Mouse (Mus musculus): ENCODE results near the gene 4921524J17Rik. TPM values are rescaled to one million over a fixed set of nuclear protein-coding genes. Genes with fewer than 3 reads are reported as not detected.

Gene 4921524J17Rik
- 16.4 TPM in 2 replicates for polyA plus RNA-seq (2012; rRNA removed)

DNA sequence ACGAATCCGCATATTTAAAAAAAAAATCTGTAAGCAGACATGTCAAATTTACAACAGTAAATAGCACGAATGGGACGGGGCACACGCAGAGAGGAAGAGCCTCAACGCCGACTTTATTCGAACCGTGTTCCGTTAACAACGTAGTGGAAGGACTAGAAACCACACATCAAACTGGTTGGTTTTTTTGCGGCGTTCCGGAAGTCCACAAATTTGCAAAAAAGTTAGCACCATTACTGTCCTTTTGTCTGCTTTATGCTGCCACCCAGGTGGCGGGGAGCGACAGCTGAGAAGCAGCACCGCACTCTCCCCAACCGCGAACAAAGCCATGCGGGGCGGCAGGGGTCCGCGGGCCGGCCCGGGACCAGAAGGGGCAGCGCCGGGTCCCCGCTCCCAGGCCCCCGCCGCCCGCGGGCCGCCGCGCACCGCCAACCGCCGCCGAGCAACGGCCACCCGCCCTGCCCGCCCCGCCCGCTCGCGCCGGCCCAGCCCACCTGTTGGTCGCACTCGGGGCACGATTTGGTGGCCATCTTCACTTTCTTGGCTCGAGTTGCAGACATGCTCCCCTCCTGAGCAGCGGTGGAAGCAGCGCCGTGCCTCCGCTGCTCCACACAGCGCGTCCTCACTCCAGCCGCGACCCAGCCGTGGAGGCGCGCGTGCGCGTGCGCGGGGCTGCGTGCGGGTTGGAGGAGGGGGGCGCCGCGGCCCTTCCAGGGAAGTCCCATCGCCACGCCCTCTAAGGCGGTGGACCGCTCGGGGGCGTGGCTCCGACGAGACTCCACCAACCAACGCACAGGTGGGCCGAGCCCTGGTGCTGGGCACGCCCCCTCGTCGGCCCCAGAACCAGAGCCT is at the start of gene 4921524J17Rik:
4921524J17Rik (minus strand) TSS at position 666 of the 849 bp plus-strand sequence.
- DNase-seq (ENCODE audit: low spot score) = peak; percentile 93

DNA sequence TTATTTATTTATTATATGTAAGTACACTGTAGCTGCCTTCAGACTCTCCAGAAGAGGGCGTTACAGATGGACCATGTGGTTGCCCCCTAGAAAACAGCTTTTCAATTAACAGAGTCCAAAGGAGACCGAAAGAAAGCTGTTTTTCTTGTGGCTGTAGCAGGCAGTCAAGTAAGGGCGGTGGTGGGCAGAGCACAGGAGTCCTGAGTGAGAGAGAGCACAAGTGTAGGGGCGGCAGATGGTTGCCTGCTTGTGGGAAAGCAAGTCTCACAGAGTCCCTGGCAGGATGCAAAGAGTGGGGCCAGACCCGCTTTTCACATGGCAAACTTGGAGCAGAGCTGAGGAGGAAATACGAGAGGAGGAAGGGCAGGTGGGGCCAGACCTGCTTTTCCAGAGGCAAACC is 49.8 kb upstream of the 4921524J17Rik start:
- no peak for DNase-seq (ENCODE audit: low spot score)

DNA sequence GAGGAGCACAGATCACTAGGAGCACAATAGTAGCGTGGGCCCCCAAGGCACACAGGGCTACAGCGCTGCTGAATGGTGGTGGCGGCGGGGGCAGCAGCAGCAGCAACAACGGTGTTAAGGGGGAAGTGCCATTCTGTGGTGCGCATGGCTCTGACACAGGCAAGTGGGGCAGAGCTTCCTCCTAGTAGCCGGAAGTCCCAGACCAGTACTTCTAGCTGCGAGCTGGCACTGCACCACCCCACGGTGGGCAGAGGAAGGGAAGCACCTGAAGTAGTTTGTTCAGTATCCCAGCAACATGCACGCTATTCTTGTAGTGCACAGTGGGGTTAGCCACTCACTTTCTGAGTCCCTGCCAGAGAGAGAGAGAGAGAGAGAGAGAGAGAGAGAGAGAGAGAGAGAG is 49.3 kb upstream of the 4921524J17Rik start:
- no peak for DNase-seq (ENCODE audit: low spot score)

DNA sequence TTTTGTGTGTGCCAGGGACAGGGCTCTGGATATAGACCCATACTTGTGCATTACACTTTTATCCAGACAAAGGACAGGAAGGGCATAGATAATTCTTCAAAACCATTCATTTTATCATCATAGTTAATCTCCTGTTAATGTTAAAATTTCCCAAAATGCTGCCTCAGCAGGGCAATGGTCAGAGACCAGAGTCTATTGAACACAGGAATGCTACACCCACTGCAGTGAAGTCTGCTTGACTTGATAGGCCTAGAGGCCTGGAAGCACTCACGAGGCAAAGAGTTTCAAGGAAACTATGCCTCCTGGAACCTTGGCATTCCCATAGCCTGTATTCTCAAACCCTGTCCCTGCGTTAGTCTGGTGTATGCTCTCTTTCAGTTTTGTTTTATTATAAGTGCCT is 47.1 kb upstream of the 4921524J17Rik start:
- DNase-seq (ENCODE audit: low spot score) = no peak

DNA sequence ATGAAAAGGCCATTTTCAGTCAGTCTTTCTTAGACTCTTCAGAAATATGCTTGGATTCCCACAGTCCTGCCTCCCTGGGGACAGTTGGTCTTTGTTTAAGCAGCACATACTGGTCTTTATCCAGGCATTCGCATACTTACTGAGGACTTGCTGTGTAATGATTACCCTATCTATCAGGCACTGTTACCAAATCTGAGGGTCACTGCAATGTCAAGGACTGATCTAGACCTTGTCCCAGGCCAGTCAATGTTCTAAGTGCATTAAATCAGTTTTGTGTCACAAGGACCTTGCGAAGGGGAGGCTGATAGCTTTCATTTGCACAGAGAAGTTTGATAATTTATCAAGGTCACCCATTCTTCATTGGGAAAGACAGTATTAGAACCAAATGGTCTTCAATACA is 45.8 kb upstream of the 4921524J17Rik start:
- no peak for DNase-seq (ENCODE audit: low spot score)

DNA sequence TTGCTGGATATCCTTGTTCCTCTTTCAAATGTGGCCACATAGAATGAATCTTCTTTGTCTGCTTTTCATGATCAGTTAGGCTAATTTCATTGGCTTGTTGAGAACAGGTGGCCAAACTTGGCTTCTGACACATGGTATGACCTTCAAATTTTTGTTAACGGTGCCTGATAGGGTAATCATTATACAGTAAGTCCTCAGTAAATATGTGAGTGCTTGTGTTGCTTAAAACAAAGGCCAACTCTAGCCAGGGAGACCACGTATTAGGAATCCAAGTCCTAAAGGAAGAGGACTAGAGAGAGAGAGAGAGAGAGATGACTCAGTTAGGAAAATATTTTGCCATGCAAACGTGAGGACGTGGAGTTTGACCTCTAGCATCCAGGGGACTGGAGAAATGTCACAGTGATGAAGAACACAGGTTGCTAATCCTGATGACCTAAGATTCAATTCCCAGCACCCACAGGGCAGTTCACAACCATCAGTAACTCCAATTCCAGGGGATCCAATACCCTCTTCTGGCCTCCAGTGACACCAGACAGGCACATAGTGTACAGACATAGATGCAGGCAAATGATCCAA is 44.4 kb upstream of the 4921524J17Rik start:
- no peak for DNase-seq (ENCODE audit: low spot score)

GRCm38 (mm10) chr8:85474924-85475323 is 42.3 kb upstream of the 4921524J17Rik start:
- DNase-seq (ENCODE audit: low spot score) = no peak

- no peak for DNase-seq (ENCODE audit: low spot score)
Observed at GRCm38 (mm10) chr8:85473246-85473645, 40.6 kb upstream of the 4921524J17Rik start.

- no peak for DNase-seq (ENCODE audit: low spot score)
Observed at GRCm38 (mm10) chr8:85472800-85473199, 40.2 kb upstream of the 4921524J17Rik start.

GRCm38 (mm10) chr8:85470753-85471152 is 38.1 kb upstream of the 4921524J17Rik start:
- DNase-seq (ENCODE audit: low spot score) = no peak

DNA sequence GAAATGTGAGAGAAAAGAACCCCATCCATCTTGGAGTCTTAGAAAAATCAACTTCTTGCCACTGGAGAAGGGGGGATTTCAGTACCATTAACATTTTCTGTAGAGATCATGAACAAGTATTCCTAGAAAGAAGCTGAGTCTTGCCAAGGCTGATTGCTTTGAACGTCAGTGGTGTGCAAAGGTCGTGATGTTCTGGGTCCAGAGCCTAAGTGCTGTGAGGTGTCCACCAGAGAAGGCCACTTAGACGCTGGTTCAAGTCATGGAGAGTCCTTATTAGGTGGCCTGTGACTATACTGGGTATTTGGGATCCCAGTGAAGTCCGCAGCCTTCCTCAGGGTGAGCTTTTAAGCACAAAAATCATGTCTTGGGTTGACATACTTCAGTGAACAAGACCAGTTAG is 33.4 kb upstream of the 4921524J17Rik start:
- DNase-seq (ENCODE audit: low spot score) = no peak

DNA sequence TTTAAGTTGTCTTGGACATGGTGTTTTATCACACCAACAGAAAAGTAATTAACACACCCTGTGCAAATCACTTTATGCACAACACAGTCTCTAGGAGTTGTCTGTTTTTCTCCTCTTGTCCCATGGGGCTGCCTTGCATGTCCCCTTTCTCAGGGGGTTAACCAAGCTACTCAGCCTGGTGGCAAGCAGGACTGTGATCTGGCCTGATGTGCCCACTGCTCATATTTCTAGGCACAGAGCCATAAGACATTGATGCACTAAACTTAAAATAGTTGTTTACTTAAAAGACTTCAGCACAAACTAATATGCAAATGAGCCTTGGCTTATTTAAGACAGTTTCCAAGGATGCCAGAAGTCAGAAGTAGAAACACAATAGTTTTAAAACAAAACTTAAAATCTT is 31.7 kb upstream of the 4921524J17Rik start:
- no peak for DNase-seq (ENCODE audit: low spot score)

DNA sequence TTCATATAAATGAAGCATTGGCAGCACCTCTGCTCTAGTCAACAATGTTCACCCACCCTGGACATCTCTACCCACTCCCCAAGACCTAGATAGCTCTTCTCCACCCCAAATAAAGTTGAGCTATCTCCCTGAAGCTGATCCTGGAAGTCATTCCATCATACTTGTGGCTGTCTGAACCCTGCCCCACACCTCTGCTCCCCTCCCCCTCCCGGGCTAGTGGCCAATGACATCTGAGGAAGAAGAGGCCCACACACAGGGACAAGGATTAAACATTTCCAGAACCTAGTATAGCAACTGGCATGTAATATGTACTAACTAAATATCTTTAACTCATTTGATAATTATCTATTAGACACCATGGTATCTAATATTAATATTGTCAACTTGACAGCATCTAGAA is 29.8 kb upstream of the 4921524J17Rik start:
- DNase-seq (ENCODE audit: low spot score) = no peak

DNA sequence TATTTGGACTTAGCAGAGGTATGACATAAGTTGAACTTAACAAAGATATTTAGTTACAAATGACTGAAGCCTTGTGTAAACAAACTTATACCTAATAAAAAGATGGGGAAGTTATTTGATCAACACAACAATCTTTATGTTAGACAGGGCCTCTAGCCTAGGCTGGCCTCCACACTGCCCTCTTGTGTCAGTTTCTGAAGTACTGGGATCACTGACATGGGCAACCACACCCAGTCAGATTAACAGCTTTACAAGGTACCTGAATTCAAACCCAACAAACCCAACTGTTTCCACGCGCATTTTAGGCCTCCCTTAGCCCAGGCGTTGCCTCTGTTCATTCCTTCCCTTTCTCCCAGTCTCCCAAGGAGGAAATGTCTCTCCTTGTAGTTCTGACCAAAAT is 28.7 kb upstream of the 4921524J17Rik start:
- DNase-seq (ENCODE audit: low spot score) = no peak

- no peak for DNase-seq (ENCODE audit: low spot score)
Observed at GRCm38 (mm10) chr8:85460804-85461203, 28.2 kb upstream of the 4921524J17Rik start.

- no peak for DNase-seq (ENCODE audit: low spot score)
Observed at GRCm38 (mm10) chr8:85459582-85459981, 26.9 kb upstream of the 4921524J17Rik start.

DNA sequence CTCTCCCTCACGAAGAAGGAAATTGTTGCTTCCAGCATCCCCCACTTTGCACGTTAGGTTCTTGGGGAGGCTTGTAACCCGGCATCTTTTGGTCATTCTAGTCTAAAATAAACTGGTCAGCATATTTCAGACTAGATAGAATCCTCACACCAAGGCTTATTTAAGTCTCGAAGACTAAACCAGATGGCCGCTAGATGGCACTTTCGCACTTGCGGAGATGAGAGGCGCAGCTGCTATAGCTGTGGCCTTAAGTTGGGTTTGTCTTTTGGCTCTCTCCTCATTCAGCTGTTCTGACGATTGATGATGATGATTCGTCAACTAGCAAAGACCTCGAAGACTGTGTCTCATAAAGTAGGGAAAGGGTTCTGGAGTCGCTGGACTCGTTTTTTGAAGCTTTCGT is 23.9 kb upstream of the 4921524J17Rik start:
- DNase-seq (ENCODE audit: low spot score) = no peak

DNA sequence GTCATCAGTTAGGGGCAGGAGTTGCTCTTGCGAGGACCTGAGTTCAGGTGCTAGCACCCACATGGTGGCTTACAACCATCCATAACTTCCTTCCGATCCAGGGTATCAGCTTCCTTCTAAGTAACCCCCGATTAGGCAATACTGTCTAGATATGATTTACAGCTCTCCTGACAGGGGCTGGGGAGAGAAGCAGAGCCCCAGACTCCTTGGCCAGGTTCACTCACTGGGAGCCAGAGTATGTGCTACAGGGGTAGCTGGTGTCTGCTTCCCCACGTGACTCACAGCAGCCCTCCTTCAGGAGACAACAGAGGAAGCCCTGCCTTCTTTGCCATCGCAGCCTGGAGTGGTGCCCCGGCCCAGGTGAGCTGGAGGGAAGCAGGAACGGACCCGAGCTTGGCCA is 22.1 kb upstream of the 4921524J17Rik start:
- DNase-seq (ENCODE audit: low spot score) = no peak

DNA sequence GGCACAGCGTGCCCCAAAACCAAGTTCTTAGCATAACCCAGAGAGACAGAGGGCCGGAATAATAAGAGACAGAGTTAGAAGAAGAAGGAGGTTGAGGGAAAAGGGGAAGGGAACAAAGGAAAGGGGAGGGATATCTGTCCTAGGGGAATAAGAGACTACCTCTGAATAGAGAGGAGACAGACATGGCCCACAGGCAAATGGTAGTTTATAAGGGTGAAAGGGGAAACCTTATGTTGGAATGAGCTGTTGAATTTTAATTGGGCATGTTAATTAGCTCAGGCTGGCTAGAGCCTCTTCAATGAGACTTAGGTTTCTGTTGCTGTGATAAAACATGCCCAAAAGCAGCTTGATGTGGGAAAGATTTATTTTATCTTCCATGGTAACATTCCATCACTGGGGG is 20.6 kb upstream of the 4921524J17Rik start:
- DNase-seq (ENCODE audit: low spot score) = no peak

DNA sequence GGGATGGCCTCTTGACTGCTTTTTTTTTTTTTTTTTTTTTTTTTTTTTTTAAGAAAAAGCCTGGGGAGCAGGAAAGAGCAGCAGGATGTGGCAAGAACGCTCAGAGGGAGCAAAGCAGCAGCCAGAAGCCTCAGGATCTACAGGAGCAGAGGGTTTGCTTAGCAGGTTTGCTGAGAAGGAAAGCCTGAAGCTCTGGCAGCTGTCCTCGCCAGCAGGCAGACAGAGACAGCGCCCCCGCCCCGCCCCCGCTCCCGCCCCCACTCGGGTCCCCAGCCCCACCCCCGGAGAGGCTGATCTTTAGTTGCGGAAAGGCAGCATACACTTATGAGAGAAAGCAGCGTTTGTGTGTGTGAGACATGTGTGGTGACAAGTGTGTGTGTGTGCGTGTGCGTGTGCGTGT is 19.7 kb upstream of the 4921524J17Rik start:
- no peak for DNase-seq (ENCODE audit: low spot score)

DNA sequence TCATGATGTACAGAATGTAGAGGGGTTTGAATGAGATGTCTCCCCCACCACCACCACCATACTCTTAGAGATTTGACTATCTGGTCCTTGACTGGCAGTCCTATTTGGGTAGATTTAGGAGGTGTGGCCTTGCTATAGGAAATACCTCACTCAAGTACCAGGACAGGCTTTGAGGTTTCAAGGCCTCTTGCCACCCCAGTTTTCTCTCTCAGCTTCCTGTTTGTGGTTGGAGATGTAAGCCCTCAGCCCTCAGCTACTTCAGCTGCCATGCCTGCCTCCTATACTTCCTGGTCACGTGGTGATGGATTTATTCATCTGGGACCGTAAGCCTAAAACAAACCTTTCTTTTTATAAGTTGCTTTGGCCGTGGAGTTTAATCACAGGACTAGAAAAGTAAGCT is 17.7 kb upstream of the 4921524J17Rik start:
- DNase-seq (ENCODE audit: low spot score) = no peak

DNA sequence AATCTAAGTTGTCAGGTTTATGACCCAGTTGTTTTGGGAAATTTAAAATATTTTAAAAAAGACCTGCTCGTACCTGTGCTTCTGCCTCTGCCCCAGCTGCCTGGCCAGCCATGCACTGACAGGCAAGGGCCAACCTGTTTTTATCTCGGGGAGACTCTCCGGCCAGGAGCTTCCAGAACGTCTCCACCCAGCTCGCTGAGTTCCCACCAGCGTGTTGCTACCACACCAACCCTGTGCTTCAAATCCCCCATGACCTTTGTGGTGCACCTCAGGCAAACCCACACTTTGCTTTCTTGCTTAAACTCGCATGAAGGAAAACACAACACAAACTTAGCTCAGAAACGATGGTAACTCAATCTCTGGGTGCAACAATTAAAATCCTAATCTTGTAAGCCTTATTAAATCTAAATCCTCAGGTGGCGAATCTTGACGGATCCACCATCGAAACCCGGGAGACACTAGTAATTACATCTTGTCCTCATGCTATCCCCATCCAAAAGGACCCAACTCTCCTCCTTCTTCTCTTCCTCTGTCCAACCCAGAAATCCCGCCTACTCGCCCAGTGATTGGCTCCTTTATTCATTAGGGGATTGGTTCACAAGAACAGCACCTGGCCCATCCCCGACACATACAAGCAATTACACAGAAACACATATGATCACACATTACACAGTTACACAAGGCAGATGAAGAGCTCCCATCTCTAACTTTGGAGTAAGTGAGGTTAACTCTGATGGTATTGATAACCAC is 13.5 kb upstream of the 4921524J17Rik start:
- DNase-seq (ENCODE audit: low spot score) = no peak

DNA sequence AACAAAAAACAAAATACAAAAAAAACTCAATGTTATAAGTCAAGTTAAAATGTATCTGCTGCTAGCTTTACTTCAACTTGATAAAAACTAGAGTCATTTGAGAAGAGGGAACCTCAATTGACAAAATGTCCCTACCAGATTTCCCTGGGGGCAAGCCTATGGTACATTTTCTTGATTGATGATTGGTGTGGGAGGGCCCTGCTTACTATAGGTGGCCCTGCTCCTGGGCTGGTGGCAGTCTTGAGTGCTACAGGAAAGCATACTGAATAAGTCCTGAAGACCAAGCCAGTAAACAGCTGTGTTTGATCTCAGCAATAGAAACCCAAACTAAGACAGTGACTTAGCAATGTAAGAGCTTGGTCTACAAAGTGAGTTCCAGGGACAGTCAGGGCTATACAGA is 11.5 kb upstream of the 4921524J17Rik start:
- no peak for DNase-seq (ENCODE audit: low spot score)

Data from urinary bladder, adult 2 months (tissue).